Mouse (Mus musculus) MEL (cell line): ENCODE data around the gene Ehbp1. TPM values are rescaled to one million over a fixed set of nuclear protein-coding genes. Genes with fewer than 3 reads are reported as not detected.

Source experiments
- DNase-seq: peaks from one replicate; pipeline ENCODE4 v3.0.0; 2011; ENCODE audit warnings: low read depth, low spot score
- H3K27ac ChIP-seq: 2 replicates; pipeline ENCODE4 v1.5.1; 2012; ENCODE audit warnings: low read depth, mild to moderate bottlenecking, control low read depth, low read length, moderate library complexity; ENCODE audit not compliant: control insufficient read depth
- H3K27me3 ChIP-seq, 2 experiments: fragments of 150-350 bp in 1 of 2; sonication (generic) in 1 of 2; 2 replicates each; pipeline ENCODE4 v1.6.1; 2012; ENCODE audit warnings: low read length in 2 of 2, mild to moderate bottlenecking in 2 of 2, improper control_type of control experiment in 1 of 2, moderate library complexity in 1 of 2; ENCODE audit not compliant: insufficient read depth in 2 of 2, control insufficient read depth in 1 of 2
- H3K36me3 ChIP-seq, 2 experiments: 2 replicates each; pipeline ENCODE4 v1.6.1; 2012 to 2014; ENCODE audit warnings: low read length in 2 of 2, improper control_type of control experiment in 1 of 2, inconsistent platforms in 1 of 2, mild to moderate bottlenecking in 1 of 2; ENCODE audit not compliant: insufficient read depth in 2 of 2, control insufficient read depth in 1 of 2
- H3K4me1 ChIP-seq, 2 experiments: fragments of 150-350 bp in 1 of 2; sonication (generic) in 1 of 2; 2 replicates each; pipeline ENCODE4 v1.6.1; 2012; ENCODE audit warnings: low read length in 2 of 2, improper control_type of control experiment in 1 of 2, mild to moderate bottlenecking in 1 of 2; ENCODE audit not compliant: insufficient read depth in 2 of 2, control insufficient read depth in 1 of 2
- H3K4me3 ChIP-seq, 2 experiments: fragments of 150-350 bp in 1 of 2; sonication (generic) in 1 of 2; 2 replicates each; pipeline ENCODE4 v1.5.1; 2012; ENCODE audit warnings: low read depth in 2 of 2, low read length in 2 of 2, mild to moderate bottlenecking in 2 of 2, moderate library complexity in 2 of 2, control low read depth in 1 of 2, improper control_type of control experiment in 1 of 2; ENCODE audit not compliant: control insufficient read depth in 1 of 2, insufficient read depth in 1 of 2
- H3K79me2 ChIP-seq: 2 replicates; pipeline ENCODE4 v1.6.1; 2012; ENCODE audit warnings: mild to moderate bottlenecking, low read length, moderate library complexity; ENCODE audit not compliant: control insufficient read depth, poor library complexity, insufficient read depth
- H3K9ac ChIP-seq: 2 replicates; pipeline ENCODE4 v1.6.1; 2012; ENCODE audit warnings: low read depth, mild to moderate bottlenecking, control low read depth, low read length, moderate library complexity; ENCODE audit not compliant: control insufficient read depth, poor library complexity, severe bottlenecking
- H3K9me3 ChIP-seq: fragments of 150-350 bp; sonication (generic); replicated peaks from 2 replicates; pipeline ENCODE4 v1.6.1; 2012; ENCODE audit warnings: mild to moderate bottlenecking, low read length, improper control_type of control experiment, moderate library complexity; ENCODE audit not compliant: insufficient read depth
- BHLHE40 ChIP-seq: IDR thresholded peaks from 2 replicates; pipeline ENCODE4 v1.6.1; 2012; ENCODE audit warnings: low read depth, mild to moderate bottlenecking, inconsistent platforms, low read length, improper control_type of control experiment, borderline replicate concordance
- CHD2 ChIP-seq: IDR thresholded peaks from 2 replicates; pipeline ENCODE4 v1.6.1; 2011; ENCODE audit warnings: low read length, improper control_type of control experiment
- CTCF ChIP-seq, 3 experiments: IDR thresholded peaks in 2 of 3; conservative IDR thresholded peaks in 1 of 3; 2 replicates each; pipeline ENCODE4 v1.5.1; 2011 to 2012; ENCODE audit warnings: low read length in 3 of 3, low read depth in 2 of 3, mild to moderate bottlenecking in 2 of 3, improper control_type of control experiment in 1 of 3, inconsistent platforms in 1 of 3, mixed read lengths in 1 of 3, moderate library complexity in 1 of 3; ENCODE audit not compliant: control insufficient read depth in 1 of 3, insufficient read depth in 1 of 3, poor library complexity in 1 of 3, severe bottlenecking in 1 of 3
- ELF1 ChIP-seq: IDR thresholded peaks from 2 replicates; pipeline ENCODE4 v1.6.1; 2014; ENCODE audit warnings: low read depth, mild to moderate bottlenecking, inconsistent platforms, low read length, improper control_type of control experiment, moderate library complexity
- JUND ChIP-seq: IDR thresholded peaks from 2 replicates; pipeline ENCODE4 v1.6.1; 2011; ENCODE audit warnings: low read depth, mild to moderate bottlenecking, improper control_type of control experiment, low read length
- KAT2A ChIP-seq: conservative IDR thresholded peaks from 2 replicates; pipeline ENCODE4 v1.6.1; 2012; ENCODE audit warnings: low read depth, low read length, improper control_type of control experiment, inconsistent platforms
- MAFK ChIP-seq: IDR thresholded peaks from 2 replicates; pipeline ENCODE4 v1.6.1; 2011; ENCODE audit warnings: low read depth, mild to moderate bottlenecking, low read length, improper control_type of control experiment, borderline replicate concordance
- MAX ChIP-seq: IDR thresholded peaks from 2 replicates; pipeline ENCODE4 v1.6.1; 2011; ENCODE audit warnings: low read length, improper control_type of control experiment
- MAZ ChIP-seq: IDR thresholded peaks from 2 replicates; pipeline ENCODE4 v1.6.1; 2012; ENCODE audit warnings: low read depth, mild to moderate bottlenecking, inconsistent platforms, low read length, improper control_type of control experiment
- MEF2A ChIP-seq: IDR thresholded peaks from 2 replicates; pipeline ENCODE4 v1.6.1; 2014; ENCODE audit warnings: low read depth, mild to moderate bottlenecking, inconsistent platforms, low read length, improper control_type of control experiment; ENCODE audit not compliant: poor library complexity, insufficient replicate concordance, severe bottlenecking; ENCODE audit errors: extremely low read depth
- NRF1 ChIP-seq: IDR thresholded peaks from 2 replicates; pipeline ENCODE4 v1.6.1; 2014; ENCODE audit warnings: low read depth, mild to moderate bottlenecking, inconsistent platforms, low read length, improper control_type of control experiment, moderate library complexity; ENCODE audit not compliant: poor library complexity, insufficient read depth, severe bottlenecking
- POLR2A ChIP-seq, 2 experiments: IDR thresholded peaks; 2 replicates each; pipeline ENCODE4 v1.6.1; 2011 to 2012; ENCODE audit warnings: low read length in 2 of 2, mild to moderate bottlenecking in 2 of 2, control low read depth in 1 of 2, improper control_type of control experiment in 1 of 2, low read depth in 1 of 2, moderate library complexity in 1 of 2; ENCODE audit not compliant: control insufficient read depth in 1 of 2, insufficient read depth in 1 of 2, poor library complexity in 1 of 2
- POLR2AphosphoS2 ChIP-seq: IDR thresholded peaks from 2 replicates; pipeline ENCODE4 v1.6.1; 2011; ENCODE audit warnings: low read length, improper control_type of control experiment
- POLR2AphosphoS5 ChIP-seq: IDR thresholded peaks from 2 replicates; pipeline ENCODE4 v1.6.1; 2012; ENCODE audit warnings: low read depth, borderline replicate concordance, mild to moderate bottlenecking, inconsistent platforms, low read length, moderate library complexity, mixed read lengths
- RAD21 ChIP-seq: IDR thresholded peaks from 2 replicates; pipeline ENCODE4 v1.6.1; 2011; ENCODE audit warnings: mild to moderate bottlenecking, low read depth, low read length, improper control_type of control experiment
- RCOR1 ChIP-seq: IDR thresholded peaks from 2 replicates; pipeline ENCODE4 v1.6.1; 2012; ENCODE audit warnings: low read depth, mild to moderate bottlenecking, inconsistent platforms, low read length, improper control_type of control experiment
- SIN3A ChIP-seq: IDR thresholded peaks from 2 replicates; pipeline ENCODE4 v1.6.1; 2012; ENCODE audit warnings: low read length, improper control_type of control experiment, inconsistent platforms
- SMC3 ChIP-seq: IDR thresholded peaks from 2 replicates; pipeline ENCODE4 v1.6.1; 2011; ENCODE audit warnings: low read depth, low read length, improper control_type of control experiment
- TAL1 ChIP-seq: IDR thresholded peaks from 2 replicates; pipeline ENCODE4 v1.6.1; 2012; ENCODE audit warnings: mild to moderate bottlenecking, inconsistent platforms, low read length, moderate library complexity, mixed read lengths
- TBP ChIP-seq: IDR thresholded peaks from 2 replicates; pipeline ENCODE4 v1.8.0; 2011; ENCODE audit warnings: low read depth, low read length, improper control_type of control experiment
- TCF12 ChIP-seq: IDR thresholded peaks from 2 replicates; pipeline ENCODE4 v1.6.1; 2014; ENCODE audit warnings: low read depth, mild to moderate bottlenecking, inconsistent platforms, low read length, improper control_type of control experiment, moderate library complexity
- USF1 ChIP-seq: IDR thresholded peaks from 2 replicates; pipeline ENCODE4 v1.6.1; 2014; ENCODE audit warnings: low read depth, mild to moderate bottlenecking, inconsistent platforms, low read length, improper control_type of control experiment, moderate library complexity
- USF2 ChIP-seq, 2 experiments: IDR thresholded peaks; 2 replicates each; pipeline ENCODE4 v1.6.1; 2011 to 2012; ENCODE audit warnings: improper control_type of control experiment in 2 of 2, low read length in 2 of 2, borderline replicate concordance in 1 of 2, inconsistent platforms in 1 of 2, low read depth in 1 of 2, mild to moderate bottlenecking in 1 of 2; ENCODE audit not compliant: insufficient read depth in 1 of 2
- ZMIZ1 ChIP-seq: IDR thresholded peaks from 2 replicates; pipeline ENCODE4 v1.6.1; 2012; ENCODE audit warnings: low read depth, mild to moderate bottlenecking, inconsistent platforms, low read length, improper control_type of control experiment, moderate library complexity
- polyA plus RNA-seq, 2 experiments: library from polyadenylated mRNA; stranded (reverse) in 1 of 2; unstranded in 1 of 2; fragments of >175 nt in 1 of 2; fragments of >200 nt in 1 of 2; gene quantifications; 2 replicates each; pipeline versions ENCODE4 v1.2.1 to v1.2.4; 2012; ENCODE audit warnings: low replicate concordance in 2 of 2, low read depth in 1 of 2; ENCODE audit not compliant: insufficient read length in 2 of 2, insufficient read depth in 1 of 2, missing spikeins in 1 of 2
- total RNA-seq: library from RNA; depleted of rRNA; stranded (reverse); fragments of 300-350 nt; gene quantifications from 2 replicates; pipeline ENCODE4 v1.2.3, GENCODE M21; 2012

Ehbp1 gene
- total and polyA plus RNA-seq, 3 experiments: 3.6 to 3.7 TPM; not detected in 1

DNA sequence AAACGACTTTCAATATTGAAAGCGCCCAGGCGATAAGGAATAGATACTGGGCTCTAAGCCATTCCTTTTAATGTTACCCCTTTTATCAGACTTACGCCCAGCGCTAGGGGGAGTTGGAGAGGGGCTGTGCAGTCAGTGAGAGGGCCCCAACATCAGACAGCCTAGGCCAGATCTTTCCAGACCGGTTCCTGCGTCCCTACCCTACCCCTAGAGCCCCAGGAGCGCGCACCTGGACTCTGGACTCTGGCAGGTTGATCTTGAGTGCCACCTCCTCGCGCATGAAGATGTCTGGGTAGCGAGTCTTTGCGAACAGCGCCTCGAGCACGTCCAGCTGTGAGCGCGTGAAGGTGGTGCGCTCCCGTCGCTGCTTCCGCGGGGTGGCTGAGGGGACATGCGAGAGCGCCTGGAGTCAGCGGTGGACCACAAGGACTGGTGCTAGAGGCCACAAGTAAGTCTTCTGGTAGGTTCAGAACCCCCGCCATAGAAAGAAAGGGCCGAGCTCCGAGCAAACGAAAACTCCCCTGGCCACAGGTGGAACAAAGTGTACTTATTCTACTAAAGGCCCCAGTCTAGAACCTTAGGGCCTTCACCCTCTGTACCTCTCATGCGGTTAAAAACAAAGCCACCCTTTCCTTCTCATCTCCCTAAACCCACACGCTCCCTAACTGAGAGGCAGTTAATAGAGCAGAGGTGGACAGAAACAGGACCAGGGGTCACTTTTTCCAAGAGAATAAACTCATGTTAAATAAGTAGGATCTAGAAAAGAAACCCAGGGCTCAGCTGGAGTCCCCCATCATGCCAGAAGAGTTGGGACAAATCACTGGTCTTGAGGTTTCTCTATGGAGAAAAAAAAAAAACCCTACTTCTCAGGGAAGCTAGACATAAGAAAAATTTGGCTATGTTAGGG lies 343.7 kb downstream of the Ehbp1 start:
- H3K4me3 ChIP-seq: no peak overlapping the region
- H3K27ac ChIP-seq: no peak overlapping the region
- no peak for DNase-seq
- H3K36me3 ChIP-seq: no peaks in the 10 kb centered on the region
- no peaks in the 10 kb centered on the region for H3K79me2 ChIP-seq
- no peak for TF ChIP-seq KAT2A
- no peak for TF ChIP-seq POLR2AphosphoS5
- TF ChIP-seq SMC3: no peak
- TF ChIP-seq MAZ: no peak
- TF ChIP-seq RAD21: no peak
- TF ChIP-seq USF1: no peak
- no peak for TF ChIP-seq SIN3A
- TF ChIP-seq, all 39 proteins: peak for 0
- Histone ChIP-seq H3K27me3 (no peaks in the 10 kb centered on the region), H3K4me1 (no peaks in the 10 kb centered on the region), H3K9ac (no peak overlapping the region), H3K9me3 (no peaks in the 10 kb centered on the region)

GRCm38 (mm10) chr11:21997561-21998140 lies 344.4 kb downstream of the Ehbp1 start:
- no peaks in the 10 kb centered on the region for H3K27me3 ChIP-seq
- no peak for DNase-seq
- H3K27ac ChIP-seq: no peak overlapping the region
- TF ChIP-seq USF2 (IDR thresholded peaks at IDR 0.05; ENCODE audit: borderline replicate concordance in 1 of 2, insufficient read depth in 1 of 2, low read depth in 1 of 2, low read length in 2 of 2) (no peak), BHLHE40 (no peak), SMC3 (no peak), NRF1 (no peak), TBP (no peak), TAL1 (no peak), JUND (no peak), CHD2 (no peak), ELF1 (no peak), MAFK (no peak), MEF2A (no peak), KAT2A (no peak), POLR2A (IDR thresholded peaks at IDR 0.05; ENCODE audit: control insufficient read depth in 1 of 2, insufficient read depth in 1 of 2, low read depth in 1 of 2, low read length in 2 of 2, poor library complexity in 1 of 2) (no peak), ZMIZ1 (no peak), POLR2AphosphoS2 (no peak), TCF12 (no peak), MAX (no peak), RCOR1 (no peak), POLR2AphosphoS5 (no peak), CTCF (IDR thresholded peaks at IDR 0.05 in 2 of 3, conservative IDR thresholded peaks at IDR 0.05 in 1 of 3; ENCODE audit: control insufficient read depth in 1 of 3, insufficient read depth in 1 of 3, low read depth in 2 of 3, low read length in 3 of 3, poor library complexity in 1 of 3, severe bottlenecking in 1 of 3) (no peak)
- no peak overlapping the region for H3K9ac ChIP-seq
- H3K9me3 ChIP-seq: no peaks in the 10 kb centered on the region
- H3K79me2 ChIP-seq: no peaks in the 10 kb centered on the region
- H3K4me3 ChIP-seq: no peak overlapping the region
- no peaks in the 10 kb centered on the region for H3K4me1 ChIP-seq
- H3K36me3 ChIP-seq: no peaks in the 10 kb centered on the region
